Mouse (Mus musculus): Measurements from ENCODE around the gene Mcrip2.

Gene Mcrip2

GRCm38 (mm10) chr17:25833291-25833663, 35.3 kb downstream of the Mcrip2 start, which contains the start of gene Stub1:
TSS of gene Stub1 (minus strand) at chr17:25833404.
- DNase-seq: no peak

- DNase-seq: peak; percentile 99
Observed at GRCm38 (mm10) chr17:25832436-25833290, 35.9 kb downstream of the Mcrip2 start.

- DNase-seq: peak; percentile 64
Observed at GRCm38 (mm10) chr17:25831451-25832281, 36.9 kb downstream of the Mcrip2 start.

GRCm38 (mm10) chr17:25830806-25831431, 37.6 kb downstream of the Mcrip2 start:
- no peak for DNase-seq

GRCm38 (mm10) chr17:25830200-25830753, 38.3 kb downstream of the Mcrip2 start:
- DNase-seq: no peak

GRCm38 (mm10) chr17:25829558-25830017, 39.0 kb downstream of the Mcrip2 start:
- DNase-seq: no peak

GRCm38 (mm10) chr17:25828712-25829557, 39.6 kb downstream of the Mcrip2 start, which contains the start of gene Jmjd8:
TSS of gene Jmjd8 (plus strand) at chr17:25828867.
- DNase-seq: peak; percentile 77

- no peak for DNase-seq
Observed at GRCm38 (mm10) chr17:25828223-25828594, 40.4 kb downstream of the Mcrip2 start.

- DNase-seq: no peak
Observed at GRCm38 (mm10) chr17:25827546-25828222, 40.9 kb downstream of the Mcrip2 start.

- no peak for DNase-seq
Observed at GRCm38 (mm10) chr17:25827011-25827410, 41.6 kb downstream of the Mcrip2 start.

GRCm38 (mm10) chr17:25825984-25826570, 42.5 kb downstream of the Mcrip2 start:
- no peak for DNase-seq

GRCm38 (mm10) chr17:25825311-25825710, 43.3 kb downstream of the Mcrip2 start:
- no peak for DNase-seq

GRCm38 (mm10) chr17:25824362-25825142, 44.0 kb downstream of the Mcrip2 start:
- no peak for DNase-seq

- peak; percentile 83 for DNase-seq
Observed at GRCm38 (mm10) chr17:25823452-25823851, 45.1 kb downstream of the Mcrip2 start, which contains the start of gene Wdr24. TSS of gene Wdr24 (plus strand) at chr17:25823627.

- DNase-seq: no peak
Observed at GRCm38 (mm10) chr17:25818851-25819780, 49.4 kb downstream of the Mcrip2 start.

GRCm38 (mm10) chr17:25817662-25818061, 50.9 kb downstream of the Mcrip2 start:
- DNase-seq: no peak
